Mouse (Mus musculus) adrenal gland, postnatal 10 days (tissue): ENCODE results near the gene Glra4. TPM values are rescaled to one million over a fixed set of nuclear protein-coding genes. Genes with fewer than 3 reads are reported as not detected.
"Not testable (repeated sequence)": the region's sequence is repeated elsewhere in the genome, so short reads cannot be mapped to it uniquely, and the experiment has no call there.

Experiments used
- DNase-seq: peaks from one replicate; pipeline ENCODE4 v3.0.0; 2021; ENCODE audit warnings: mixed read lengths
- total RNA-seq, 2 experiments: library from RNA; stranded (reverse); gene quantifications; 2 replicates each; pipeline ENCODE4 v1.2.3; 2021

Gene Glra4
- total RNA-seq, 2 experiments from 2014 or later, result not detected

GRCm38 (mm10) chrX:136714742-136715474, 65.0 kb downstream of the Glra4 start:
- not testable (repeated sequence) for DNase-seq

GRCm38 (mm10) chrX:136708782-136709181, 71.2 kb downstream of the Glra4 start:
- DNase-seq, result peak; percentile 2

GRCm38 (mm10) chrX:136708168-136708681, 71.7 kb downstream of the Glra4 start:
- peak; percentile 56 for DNase-seq

Other genes with a start within 250 kb of the Glra4 start
- not detected for gene Kir3dl2, start 236.1 kb downstream of the Glra4 start, total RNA-seq
- gene Tceal3, start 189.3 kb downstream of the Glra4 start, total RNA-seq, result 10 to 100 TPM; 22.3 to 30.4 TPM
- 1 to 10 TPM; 6.4 to 6.9 TPM for gene Tceal1, start 72.2 kb downstream of the Glra4 start, total RNA-seq
- gene Morf4l2, start 36.5 kb downstream of the Glra4 start, total RNA-seq, result 100 to 1,000 TPM; 226 to 278 TPM
- gene Plp1, start 42.5 kb upstream of the Glra4 start, total RNA-seq, result 10 to 100 TPM in 1 of 2 experiments, 1 to 10 TPM in 1; 7.0 to 13.0 TPM
- gene Rab9b, start 88.6 kb upstream of the Glra4 start, total RNA-seq, result under 1 TPM; 0.66 to 0.73 TPM
- not detected for gene H2bfm, start 147.2 kb upstream of the Glra4 start, total RNA-seq
- gene Tmsb15b2, start 195.4 kb upstream of the Glra4 start, total RNA-seq, result 10 to 100 TPM; 13.1 to 18.8 TPM
- 1 to 10 TPM; 1.0 to 1.1 TPM for gene Tmsb15l, start 196.7 kb upstream of the Glra4 start, total RNA-seq
- gene Tmsb15b1, start 196.7 kb upstream of the Glra4 start, total RNA-seq, result 1 to 10 TPM; 4.6 to 7.5 TPM
- 10 to 100 TPM in 1 of 2 experiments, 1 to 10 TPM in 1; 9.9 to 14.0 TPM for gene Zcchc18, start 213.0 kb upstream of the Glra4 start, total RNA-seq